Mouse (Mus musculus) kidney, postnatal 4 days (tissue): Measurements from ENCODE around the gene Sec23b.
A peak's percentile ranks its signal among the peaks of the same experiment; 100 is the strongest.
"Not testable (repeated sequence)": the region's sequence is repeated elsewhere in the genome, so short reads cannot be mapped to it uniquely, and the experiment has no call there.

ENCODE experiments used
- DNase-seq, 2 experiments: peaks; one replicate each; pipeline ENCODE4 v3.0.0; 2021; ENCODE audit warnings: mixed read lengths in 2 of 2

The Sec23b gene

GRCm38 (mm10) chr2:144555820-144556552, at the start of gene Sec23b:
Gene Sec23b, plus strand, starts transcription at chr2:144556229.
- DNase-seq: peak; percentile 98

GRCm38 (mm10) chr2:144514619-144515018, 41.4 kb upstream of the Sec23b start:
- DNase-seq: no peak

DNA sequence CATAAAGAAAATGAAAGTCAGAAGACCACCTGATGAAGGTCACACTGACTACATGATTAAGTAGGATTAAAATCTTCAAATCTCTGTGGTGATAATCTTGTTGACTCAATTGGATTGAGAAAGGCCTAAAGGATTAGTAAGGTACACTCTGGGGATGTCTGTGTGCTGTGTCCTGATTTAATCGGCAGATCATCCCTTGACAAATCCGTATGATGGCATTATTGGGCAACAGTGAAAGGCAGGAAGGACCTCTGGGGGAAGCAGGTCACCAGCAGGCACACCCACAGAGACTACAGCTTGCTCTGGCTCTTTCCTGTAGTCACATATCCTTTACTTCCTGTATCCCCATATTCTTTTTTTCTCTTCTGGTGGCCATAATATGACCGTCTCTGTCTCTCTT, 36.3 kb upstream of the Sec23b start:
- no peak for DNase-seq

DNA sequence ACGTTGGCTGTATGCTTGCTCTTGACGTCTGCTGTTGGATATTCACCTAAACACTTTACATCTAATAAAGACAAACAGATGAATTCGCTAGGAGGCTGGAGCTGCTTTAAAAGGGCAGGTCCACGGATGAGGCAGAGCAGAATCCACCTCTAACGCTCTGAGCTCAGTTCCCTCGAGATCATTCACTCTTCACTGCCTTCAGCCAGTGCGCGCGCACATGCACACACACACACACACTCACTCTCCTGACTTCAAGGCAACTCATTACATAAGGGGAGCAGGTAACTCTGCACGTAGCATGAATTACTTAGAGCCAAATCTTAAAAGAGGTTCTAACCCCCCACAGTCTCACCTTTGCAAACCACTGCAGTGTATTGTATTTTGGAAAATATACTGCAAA, 30.2 kb upstream of the Sec23b start:
- DNase-seq: no peak

DNA sequence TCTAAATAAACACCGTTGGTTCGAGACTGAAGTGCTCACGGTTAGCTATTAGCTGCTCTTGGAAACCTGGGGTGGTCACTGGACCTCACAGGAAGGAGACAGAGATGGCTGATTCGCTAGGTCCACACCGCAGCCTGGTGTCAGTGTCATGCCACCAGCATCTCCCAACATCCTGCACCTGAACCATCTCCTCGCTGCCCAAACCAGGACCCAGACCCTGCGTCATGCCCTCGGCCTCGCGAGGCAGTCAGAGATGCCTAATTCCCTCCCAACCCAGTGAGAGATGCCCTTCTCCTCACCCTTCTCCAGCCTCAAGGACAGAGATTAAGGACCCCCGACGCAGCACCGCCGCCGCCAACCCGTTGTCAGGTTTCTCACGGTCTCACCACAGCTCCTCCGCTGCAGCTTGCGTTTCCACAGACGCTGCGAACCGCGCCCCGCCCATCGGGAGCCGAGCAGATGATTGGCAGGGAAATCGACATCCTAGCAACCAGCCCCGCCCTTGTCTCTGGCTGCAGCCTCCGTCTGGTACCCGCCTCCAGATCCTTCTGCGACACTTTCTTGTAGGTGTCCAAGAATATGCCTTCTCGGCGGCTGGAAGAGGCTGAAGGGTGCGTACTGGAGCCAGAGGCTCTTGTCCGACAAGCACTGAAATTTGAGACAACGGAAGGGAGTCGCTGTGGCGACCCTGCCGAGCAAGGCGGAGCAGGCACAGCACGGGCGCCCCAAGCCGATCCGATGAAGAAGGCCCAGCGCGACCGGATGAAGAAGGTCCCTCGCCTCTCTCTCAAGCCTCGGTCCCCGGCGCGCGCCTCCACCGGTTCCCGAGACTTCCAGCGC, 28.8 kb upstream of the Sec23b start, which contains the start of the genes Dzank1 and Polr3f:
TSS of gene Dzank1 (minus strand) at position 434 of the 840 bp plus-strand sequence.
TSS of gene Polr3f (plus strand) at position 738 of the 840 bp plus-strand sequence.
- DNase-seq: peak; percentile 96 to 98

DNA sequence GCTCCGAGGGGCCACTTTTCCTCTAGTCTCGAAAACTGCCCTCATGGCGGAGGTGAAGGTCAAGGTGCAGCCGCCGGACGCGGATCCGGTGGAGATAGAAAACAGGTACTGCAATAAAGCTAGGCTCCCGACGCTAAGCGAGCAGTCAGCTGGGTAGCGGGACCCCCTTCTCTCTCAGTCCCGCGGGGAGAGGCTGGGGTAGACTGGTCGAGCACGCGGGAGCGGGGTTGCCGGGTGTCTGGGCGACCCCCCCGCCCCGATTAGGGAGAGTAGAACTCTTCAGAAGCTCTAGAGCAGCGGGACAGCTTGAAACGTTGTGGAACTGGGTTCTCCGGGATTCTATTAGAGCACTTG, 28.2 kb upstream of the Sec23b start:
- DNase-seq: no peak

DNA sequence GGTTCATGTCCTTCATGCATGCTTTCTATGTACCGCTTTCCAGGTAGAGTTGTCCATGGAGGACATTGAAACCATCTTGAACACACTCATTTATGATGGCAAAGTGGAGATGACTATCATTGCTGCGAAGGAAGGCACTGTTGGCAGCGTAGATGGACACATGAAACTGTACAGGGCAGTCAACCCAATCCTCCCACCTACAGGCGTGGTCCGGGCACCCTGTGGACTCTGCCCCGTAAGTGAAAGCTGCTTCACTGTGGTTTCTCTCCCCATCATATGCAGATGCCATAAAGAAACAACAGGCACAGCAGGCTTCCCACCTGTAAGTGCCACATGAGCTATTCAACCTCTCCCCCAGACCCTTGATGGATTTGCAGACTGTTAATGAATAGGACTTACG, 18.9 kb upstream of the Sec23b start:
- peak in 1 of 2 experiments; percentile 34 for DNase-seq

DNA sequence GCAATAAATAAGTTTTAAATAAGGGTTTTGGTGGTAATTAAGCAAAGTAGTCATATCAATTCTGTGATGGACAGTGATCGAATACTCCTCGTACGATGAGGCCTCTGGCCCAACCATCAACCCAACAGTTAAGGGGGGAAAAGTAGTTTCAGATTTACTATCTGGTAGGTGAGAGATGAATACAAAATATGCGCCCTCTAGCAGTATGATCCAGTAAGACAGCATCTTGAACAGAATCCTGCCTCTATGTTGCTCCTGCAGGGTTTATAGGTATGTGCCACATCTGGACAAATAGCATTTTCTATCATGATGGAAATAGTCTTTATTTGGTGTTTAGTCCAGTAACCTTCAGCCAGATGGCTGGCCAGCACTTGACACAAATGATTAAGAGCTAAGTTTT, 14.8 kb upstream of the Sec23b start:
- DNase-seq: no peak

- DNase-seq: no peak
These were observed 12.4 kb upstream of the Sec23b start for GRCm38 (mm10) chr2:144543670-144544069.

GRCm38 (mm10) chr2:144544630-144545029, 11.4 kb upstream of the Sec23b start:
- peak; percentile 22 to 48 for DNase-seq

- no peak for DNase-seq
These were observed 11.0 kb upstream of the Sec23b start for GRCm38 (mm10) chr2:144545061-144545460.

GRCm38 (mm10) chr2:144545481-144545880, 10.5 kb upstream of the Sec23b start:
- DNase-seq: peak in 1 of 2 experiments; percentile 18

GRCm38 (mm10) chr2:144547559-144547958, 8.5 kb upstream of the Sec23b start:
- DNase-seq: no peak

DNA sequence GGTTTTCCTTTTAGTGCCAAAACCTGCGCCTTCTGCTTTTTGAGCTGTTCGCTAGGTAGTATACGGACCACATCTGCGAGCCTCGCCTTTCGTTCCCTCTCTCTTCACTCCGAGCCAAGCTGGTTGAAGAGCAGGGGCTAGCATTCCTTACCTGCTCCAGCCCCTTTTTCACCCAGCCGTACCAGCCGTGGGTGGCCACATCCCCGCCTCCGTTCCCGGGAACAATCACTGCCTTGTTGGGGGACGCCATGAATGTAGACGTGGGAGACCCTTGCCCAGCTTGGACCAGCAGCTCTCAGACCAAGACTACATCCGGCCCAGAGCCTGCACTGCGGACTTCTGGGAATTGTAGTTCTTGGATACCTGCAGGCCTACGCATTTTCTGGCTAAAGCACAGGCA, 5.5 kb upstream of the Sec23b start, which contains the start of gene Rbbp9:
TSS of gene Rbbp9 (minus strand) at position 341 of the 400 bp plus-strand sequence.
- DNase-seq: peak; percentile 66 to 80

- DNase-seq: no peak
These were observed 2.1 kb upstream of the Sec23b start for GRCm38 (mm10) chr2:144553905-144554304.

GRCm38 (mm10) chr2:144555286-144555819, 676 bp upstream of the Sec23b start:
- DNase-seq: no peak

GRCm38 (mm10) chr2:144588723-144589122, 32.7 kb downstream of the Sec23b start:
- no peak for DNase-seq

DNA sequence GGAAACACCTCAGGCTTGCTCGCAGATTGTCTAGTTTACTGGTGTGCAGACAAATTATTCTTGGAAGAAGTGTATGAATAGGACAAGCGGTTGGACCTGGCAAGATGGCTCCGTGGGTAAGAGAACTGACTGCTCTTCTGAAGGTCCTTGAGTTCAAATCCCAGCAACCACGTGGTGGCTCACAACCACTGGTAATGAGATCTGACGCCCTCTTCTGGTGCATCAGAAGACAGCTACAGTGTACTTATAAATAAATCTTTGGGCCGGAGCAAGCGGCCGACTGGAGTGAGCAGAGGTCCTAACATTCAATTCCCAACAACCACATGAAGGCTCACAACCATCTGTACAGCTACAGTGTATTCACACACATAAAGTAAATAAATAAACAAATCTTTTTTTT, 37.0 kb downstream of the Sec23b start:
- not testable (repeated sequence) for DNase-seq

DNA sequence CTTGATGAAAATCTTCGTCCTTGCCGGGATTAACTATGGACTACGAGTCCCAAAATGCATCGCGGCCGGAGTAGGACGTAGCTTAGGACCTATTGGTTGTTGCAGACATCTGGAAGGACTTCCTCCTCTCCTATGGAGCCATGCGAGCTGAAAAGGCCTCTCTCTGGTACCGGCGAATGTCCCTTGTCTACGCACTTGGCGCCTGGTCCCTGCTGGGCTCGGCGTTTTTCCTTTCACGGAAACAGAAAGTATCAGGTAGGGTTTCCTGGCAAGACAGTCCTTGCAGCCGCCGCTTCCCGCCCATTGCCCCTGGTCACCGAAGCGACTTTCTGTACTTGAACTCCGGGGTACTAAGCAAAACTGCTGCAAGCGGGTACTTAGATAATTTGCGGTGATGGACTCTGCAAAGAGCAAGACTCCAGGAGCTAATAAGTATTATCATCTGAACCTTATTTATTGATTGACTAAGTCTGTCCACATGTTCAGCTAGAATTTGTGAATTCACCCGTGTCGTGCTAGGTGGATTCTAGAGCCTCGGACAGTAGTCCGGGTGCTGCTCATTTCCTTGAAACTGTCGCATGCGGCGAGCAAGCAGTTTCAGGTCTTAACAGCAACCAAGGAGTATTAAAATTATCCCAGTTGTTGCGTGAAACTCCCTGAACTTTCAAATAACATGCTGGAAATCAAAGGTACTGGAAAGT, 38.1 kb downstream of the Sec23b start, which contains the start of gene Smim26:
TSS of gene Smim26 (plus strand) at position 104 of the 701 bp plus-strand sequence.
- DNase-seq: peak; percentile 83 to 87

DNA sequence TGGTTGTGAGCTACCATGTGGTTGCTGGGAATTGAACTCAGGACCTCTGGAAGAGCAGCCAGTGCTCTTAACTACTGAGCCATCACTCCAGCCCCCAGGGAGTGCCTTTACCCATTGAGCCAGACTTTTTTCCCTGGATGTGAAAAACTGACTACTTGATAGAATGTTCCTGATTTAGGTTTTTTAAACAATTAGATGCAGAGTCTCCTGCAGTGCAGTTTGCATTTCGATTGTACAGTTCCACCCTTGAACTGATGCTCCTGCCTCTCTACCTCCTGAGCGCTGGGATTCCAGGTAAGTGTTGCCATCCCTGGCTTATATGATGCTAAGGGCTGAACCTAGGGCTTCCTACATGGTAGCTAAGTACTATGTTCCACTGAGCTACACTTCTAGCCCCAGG, 42.0 kb downstream of the Sec23b start:
- DNase-seq: no peak

DNA sequence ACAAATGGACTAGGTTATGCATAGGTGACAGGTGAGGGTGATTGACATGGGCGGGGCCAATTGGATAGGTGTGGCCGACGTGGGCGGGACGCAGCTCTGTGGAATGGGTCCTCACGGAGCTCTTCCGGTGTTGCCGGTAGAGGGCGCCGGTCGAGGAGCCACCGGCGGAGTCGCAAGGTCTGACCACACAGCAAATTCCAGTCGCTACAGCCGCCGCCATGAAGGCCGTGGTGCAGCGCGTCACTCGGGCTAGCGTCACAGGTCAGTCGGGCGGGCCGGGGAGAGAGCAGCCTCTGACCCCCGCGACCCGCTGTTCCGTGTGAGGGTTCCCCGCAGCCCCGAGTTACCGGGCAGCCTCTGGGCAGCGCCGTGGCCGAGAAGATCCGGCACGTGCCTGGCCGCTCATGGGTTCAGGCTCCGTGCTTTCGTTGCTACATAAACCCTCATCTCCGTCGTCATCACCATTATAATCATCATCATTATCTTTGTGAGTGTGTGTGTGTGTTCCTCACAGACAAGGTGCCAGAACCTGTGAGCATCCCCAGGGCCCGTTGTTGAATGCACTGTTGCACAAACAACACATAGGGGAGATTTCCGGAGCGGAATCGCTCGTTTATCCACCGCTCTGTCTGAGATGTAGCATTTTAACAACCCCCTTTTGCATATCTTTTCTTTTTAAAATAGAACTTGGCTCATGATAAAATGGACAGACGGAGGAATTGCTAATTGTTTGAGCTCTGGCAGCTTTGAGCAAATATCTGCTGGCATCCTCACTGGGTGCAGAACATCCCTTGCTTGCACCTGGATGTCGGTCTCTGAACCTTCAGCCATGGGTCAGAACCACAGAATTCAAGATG, 44.0 kb downstream of the Sec23b start, which contains the start of gene Dtd1:
TSS of gene Dtd1 (plus strand) at position 67 of the 857 bp plus-strand sequence.
- peak; percentile 92 to 94 for DNase-seq

- no peak for DNase-seq
These were observed 45.5 kb downstream of the Sec23b start for GRCm38 (mm10) chr2:144601576-144601975.
